Mouse (Mus musculus) left cerebral cortex, postnatal 10 days (tissue): ENCODE measurements at regions not wholly inside any gene's neighbourhood (a gene's known extent, or its start where the extent isn't known, plus 50 kb on each side); places are given as distances from the start of the nearest gene placed in this dataset.

Source experiments
- DNase-seq, 2 experiments: peaks; one replicate each; pipeline ENCODE4 v3.0.0; 2021 to 2022; ENCODE audit warnings: low spot score in 2 of 2, mixed read lengths in 1 of 2; ENCODE audit errors: extremely low spot score in 1 of 2
- intact Hi-C: fragments of 180-260 bp; cut with DNase I; formaldehyde crosslinking; loops from one replicate; pipeline ENCODE4 v1.15.1; 2025

GRCm38 (mm10) chr10:37630403-37630802 is 491.7 kb upstream of the Marcks start:
- no peak for DNase-seq
- intact Hi-C loops = no loop called here

GRCm38 (mm10) chr10:37627900-37628299 is 489.2 kb upstream of the Marcks start:
- intact Hi-C loops = no loop called here
- no peak for DNase-seq

- no peak for DNase-seq
- intact Hi-C loops = no loop called here
Measured at GRCm38 (mm10) chr10:37626758-37627201, 488.1 kb upstream of the Marcks start.

GRCm38 (mm10) chr10:37625972-37626757 is 487.4 kb upstream of the Marcks start:
- no peak for DNase-seq
- intact Hi-C loops = no loop called here

GRCm38 (mm10) chr10:37623041-37623440 is 484.3 kb upstream of the Marcks start:
- intact Hi-C loops = no loop called here
- DNase-seq = no peak

- intact Hi-C loops = no loop called here
- no peak for DNase-seq
Measured at GRCm38 (mm10) chr10:37618606-37619005, 479.9 kb upstream of the Marcks start.

- intact Hi-C loops = no loop called here
- no peak for DNase-seq
Measured at GRCm38 (mm10) chr10:37617708-37618300, 479.1 kb upstream of the Marcks start.

GRCm38 (mm10) chr10:37615926-37616691 is 477.4 kb upstream of the Marcks start:
- DNase-seq = no peak
- intact Hi-C loops = no loop called here

GRCm38 (mm10) chr10:37613936-37614335 is 475.2 kb upstream of the Marcks start:
- intact Hi-C loops = no loop called here

GRCm38 (mm10) chr10:37603529-37603928 is 464.8 kb upstream of the Marcks start:
- no peak for DNase-seq
- intact Hi-C loops = no loop called here

More at GRCm38 (mm10) chr10:37613936-37614335, 475.2 kb upstream of the Marcks start:
- no peak for DNase-seq

GRCm38 (mm10) chr10:37602936-37603335 is 464.2 kb upstream of the Marcks start:
- intact Hi-C loops = no loop called here

GRCm38 (mm10) chr10:37589889-37590288 is 451.2 kb upstream of the Marcks start:
- intact Hi-C loops = no loop called here
- DNase-seq = no peak

More at GRCm38 (mm10) chr10:37602936-37603335, 464.2 kb upstream of the Marcks start:
- DNase-seq = no peak

- intact Hi-C loops = no loop called here
- no peak for DNase-seq
Measured at GRCm38 (mm10) chr10:37589009-37589408, 450.3 kb upstream of the Marcks start.

GRCm38 (mm10) chr10:37571171-37571570 is 432.5 kb upstream of the Marcks start:
- intact Hi-C loops = no loop called here
- no peak for DNase-seq

- DNase-seq = no peak
- intact Hi-C loops = no loop called here
Measured at GRCm38 (mm10) chr10:37561705-37562104, 423.0 kb upstream of the Marcks start.

- intact Hi-C loops = no loop called here
- no peak for DNase-seq
Measured at GRCm38 (mm10) chr10:37549446-37549845, 410.7 kb upstream of the Marcks start.

- intact Hi-C loops = no loop called here
- no peak for DNase-seq
Measured at GRCm38 (mm10) chr10:37540703-37541102, 402.0 kb upstream of the Marcks start.

GRCm38 (mm10) chr10:37505966-37506615 is 367.4 kb upstream of the Marcks start:
- intact Hi-C loops = no loop called here
- no peak for DNase-seq

GRCm38 (mm10) chr10:37504468-37504867 is 365.7 kb upstream of the Marcks start:
- no peak for DNase-seq
- intact Hi-C loops = no loop called here
